Mouse (Mus musculus) subcutaneous adipose tissue, adult 2 months (tissue): Measurements from ENCODE around the gene Polr1d. TPM values are rescaled to one million over a fixed set of nuclear protein-coding genes. Genes with fewer than 3 reads are reported as not detected.

Experiments
- polyA plus RNA-seq: library from polyadenylated mRNA; depleted of rRNA; stranded (reverse); fragments of >200 nt; gene quantifications from 2 replicates; pipeline ENCODE4 v1.2.3, GENCODE M21; 2012; ENCODE audit warnings: low replicate concordance; rRNA removed

The Polr1d gene
- 60.8 and 66.7 TPM in 2 replicates for polyA plus RNA-seq

DNA sequence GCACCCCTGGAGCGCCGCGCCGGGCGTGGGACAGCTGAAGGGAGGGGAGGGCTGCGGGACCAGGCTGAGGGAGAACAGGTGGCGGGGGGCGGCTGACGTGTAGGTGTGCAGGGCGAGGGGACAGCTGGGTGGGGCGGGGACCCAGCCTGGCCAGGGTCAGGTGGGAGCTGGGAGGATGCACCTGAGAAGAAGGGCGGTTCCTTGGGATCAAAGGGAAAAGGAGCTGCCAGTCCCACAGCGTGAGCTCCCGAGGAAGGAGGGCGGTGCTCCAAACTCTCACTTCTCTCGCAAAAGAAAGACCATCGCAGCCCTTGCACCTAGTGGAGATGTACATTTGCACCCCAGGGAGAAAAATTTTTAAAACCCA lies at the start of gene Polr1d:
Polr1d (plus strand) TSS at position 252 of the 367 bp plus-strand sequence.

GRCm38 (mm10) chr5:147076026-147076798 lies 638 bp upstream of the Polr1d start, which contains the start of gene Lnx2:
TSS of gene Lnx2 (minus strand) at chr5:147076586.

Other genes with a start within 250 kb of the Polr1d start
- 63.0 and 87.3 TPM in 2 replicates for gene Rpl21, start 244.2 kb upstream of the Polr1d start, polyA plus RNA-seq
- 8.7 and 12.7 TPM in 2 replicates for gene Rasl11a, start 232.0 kb upstream of the Polr1d start, polyA plus RNA-seq
- gene Gtf3a, start 128.4 kb upstream of the Polr1d start, polyA plus RNA-seq: 39.5 and 57.6 TPM in 2 replicates
- 11.3 and 11.6 TPM in 2 replicates for gene Mtif3, start 113.2 kb upstream of the Polr1d start, polyA plus RNA-seq
- gene Lnx2, start 464 bp upstream of the Polr1d start, polyA plus RNA-seq: 21.9 and 41.0 TPM in 2 replicates
- not detected in 2 replicates for gene Gsx1, start 111.6 kb downstream of the Polr1d start, polyA plus RNA-seq
- not detected in 2 replicates for gene Pdx1, start 192.9 kb downstream of the Polr1d start, polyA plus RNA-seq
- not detected in 2 replicates for gene Cdx2, start 230.2 kb downstream of the Polr1d start, polyA plus RNA-seq
- gene Urad, start 245.4 kb downstream of the Polr1d start, polyA plus RNA-seq: not detected in 2 replicates